Mouse (Mus musculus) cerebellum, adult 9-11 months (tissue): ENCODE results near the gene Fpr-rs6.

Experiments used
- DNase-seq: peaks from one replicate; pipeline ENCODE4 v3.0.0; 2022

Fpr-rs6 gene

DNA sequence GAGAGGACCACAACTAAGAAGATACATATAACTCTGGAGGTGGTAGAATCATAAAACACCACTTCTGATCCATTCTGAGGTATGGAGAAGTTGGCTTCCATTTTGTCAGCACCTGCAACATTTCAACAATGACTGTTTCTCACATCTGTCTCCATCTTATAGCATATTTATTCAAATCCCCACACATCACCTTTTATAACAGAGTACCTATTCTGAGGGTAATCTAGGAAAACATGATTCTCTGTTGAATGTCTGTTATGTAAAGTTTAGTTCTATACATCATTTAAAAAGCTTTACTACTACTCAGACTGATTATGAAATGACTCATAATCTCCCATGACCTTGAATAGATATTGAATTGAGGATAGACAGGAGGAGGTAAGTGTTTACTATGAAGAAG, at the start of gene Fpr-rs6:
Fpr-rs6 (minus strand) TSS at position 101 of the 400 bp plus-strand sequence.
- no peak for DNase-seq
